Mouse (Mus musculus) liver, embryonic 14.5 days (tissue): ENCODE results near the gene Utp18.

Experiments used
- CTCF ChIP-seq: IDR thresholded peaks from 2 replicates; pipeline ENCODE4 v1.5.1; 2016; ENCODE audit warnings: antibody characterized with exemption, low read depth, control low read depth
- EP300 ChIP-seq: IDR thresholded peaks from 2 replicates; pipeline ENCODE4 v1.6.1; 2016; ENCODE audit warnings: antibody characterized with exemption, low read depth

GRCm38 (mm10) chr11:93884068-93884467 is 1.5 kb downstream of the Utp18 start:
- TF ChIP-seq CTCF (no peak), EP300 (no peak)
